Mouse (Mus musculus): ENCODE measurements at regions not wholly inside any gene's neighbourhood (a gene's known extent, or its start where the extent isn't known, plus 50 kb on each side); places are given as distances from the start of the nearest gene placed in this dataset.

DNA sequence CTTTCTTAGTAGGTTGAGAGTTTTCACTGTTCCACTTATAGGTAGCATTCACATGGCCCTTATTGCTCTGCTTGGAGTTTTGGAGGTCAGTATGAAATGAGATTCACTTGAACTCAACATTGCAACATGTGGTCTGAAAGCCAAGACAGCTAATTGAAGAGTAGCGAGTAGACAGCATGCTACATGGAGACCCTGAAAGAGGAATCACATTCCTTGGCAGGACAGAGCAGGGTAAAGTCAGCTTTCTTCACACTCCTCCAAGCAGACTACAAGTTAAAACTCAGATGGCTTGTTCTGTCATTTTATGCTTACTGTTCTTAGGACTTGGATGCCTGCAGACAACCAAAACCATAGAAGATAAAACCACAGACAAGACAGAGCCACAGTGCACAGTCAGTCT, 91.1 kb upstream of the Rnd3 start:
- no peak overlapping the region for H3K4me3 ChIP-seq (ENCODE audit: control insufficient read depth in 1 of 2, insufficient read depth in 1 of 2, low read depth in 2 of 2, low read length in 2 of 2)
- TF ChIP-seq RCOR1 (IDR thresholded peaks at IDR 0.05; ENCODE audit: low read depth, low read length) (no peak), NRF1 (IDR thresholded peaks at IDR 0.05; ENCODE audit: insufficient read depth, low read depth, low read length, poor library complexity, severe bottlenecking) (no peak), MYC (IDR thresholded peaks at IDR 0.05; ENCODE audit: low read depth, low read length) (no peak), MEF2A (IDR thresholded peaks at IDR 0.05; ENCODE audit: extremely low read depth, insufficient replicate concordance, low read depth, low read length, poor library complexity, severe bottlenecking) (no peak), UBTF (IDR thresholded peaks at IDR 0.05; ENCODE audit: borderline replicate concordance, insufficient read depth, low read depth, low read length) (no peak), GABPA (IDR thresholded peaks at IDR 0.05; ENCODE audit: low read depth, low read length) (no peak), ZNF384 (IDR thresholded peaks at IDR 0.05; ENCODE audit: low read depth, low read length) (no peak), MAX (IDR thresholded peaks at IDR 0.05; ENCODE audit: low read length) (no peak), CTCF (IDR thresholded peaks at IDR 0.05 in 2 of 3, conservative IDR thresholded peaks at IDR 0.05 in 1 of 3; ENCODE audit: control insufficient read depth in 1 of 3, insufficient read depth in 1 of 3, low read depth in 2 of 3, low read length in 3 of 3, poor library complexity in 1 of 3, severe bottlenecking in 1 of 3) (no peak), ZMIZ1 (IDR thresholded peaks at IDR 0.05; ENCODE audit: low read depth, low read length) (no peak)
- no peaks in the 10 kb centered on the region for H3K27me3 ChIP-seq (ENCODE audit: control insufficient read depth in 1 of 2, insufficient read depth in 2 of 2, low read length in 2 of 2)
- no peak overlapping the region for H3K27ac ChIP-seq (ENCODE audit: control insufficient read depth, low read depth, low read length)
- H3K9me3 ChIP-seq (replicated peaks; ENCODE audit: insufficient read depth, low read length), result no peaks in the 10 kb centered on the region
- H3K9ac ChIP-seq (ENCODE audit: control insufficient read depth, low read depth, low read length, poor library complexity, severe bottlenecking), result no peak overlapping the region
- no peaks in the 10 kb centered on the region for H3K36me3 ChIP-seq (ENCODE audit: control insufficient read depth in 1 of 2, insufficient read depth in 2 of 2, low read length in 2 of 2)
- no peaks in the 10 kb centered on the region for H3K79me2 ChIP-seq (ENCODE audit: control insufficient read depth, insufficient read depth, low read length, poor library complexity)
- DNase-seq (ENCODE audit: low read depth, low spot score), result no peak
- no peaks in the 10 kb centered on the region for H3K4me1 ChIP-seq (ENCODE audit: control insufficient read depth in 1 of 2, insufficient read depth in 2 of 2, low read length in 2 of 2)

DNA sequence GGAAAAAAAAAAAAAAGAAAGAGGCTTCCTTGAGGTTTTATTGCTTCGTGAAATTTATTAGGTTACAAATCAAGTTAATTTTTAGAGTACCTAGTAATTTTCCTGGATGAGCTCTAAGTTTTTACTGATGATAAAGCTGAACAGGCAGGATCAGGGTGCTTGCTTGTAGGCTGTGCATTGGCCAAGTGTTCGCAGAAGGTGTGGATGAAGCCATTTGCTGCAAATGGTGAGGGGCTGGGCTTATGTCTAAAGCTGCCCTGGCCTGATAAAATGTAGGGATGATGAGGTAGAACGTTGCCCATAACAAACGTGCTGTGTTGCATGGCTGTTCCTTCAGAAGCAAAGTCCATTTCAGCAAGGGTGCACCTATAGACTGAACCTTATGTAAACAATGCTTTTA, 90.1 kb upstream of the Rnd3 start:
- no peaks in the 10 kb centered on the region for H3K36me3 ChIP-seq (ENCODE audit: control insufficient read depth in 1 of 2, insufficient read depth in 2 of 2, low read length in 2 of 2)
- TF ChIP-seq MEF2A (IDR thresholded peaks at IDR 0.05; ENCODE audit: extremely low read depth, insufficient replicate concordance, low read depth, low read length, poor library complexity, severe bottlenecking) (no peak), ZNF384 (IDR thresholded peaks at IDR 0.05; ENCODE audit: low read depth, low read length) (no peak), EP300 (IDR thresholded peaks at IDR 0.05; ENCODE audit: low read depth in 1 of 2, low read length in 2 of 2) (no peak), KAT2A (conservative IDR thresholded peaks at IDR 0.05; ENCODE audit: low read depth, low read length) (no peak), MAZ (IDR thresholded peaks at IDR 0.05; ENCODE audit: low read depth, low read length) (no peak), ZKSCAN1 (IDR thresholded peaks at IDR 0.05; ENCODE audit: low read depth, low read length) (no peak)
- no peak overlapping the region for H3K27ac ChIP-seq (ENCODE audit: control insufficient read depth, low read depth, low read length)
- H3K79me2 ChIP-seq (ENCODE audit: control insufficient read depth, insufficient read depth, low read length, poor library complexity), result no peaks in the 10 kb centered on the region
- H3K9me3 ChIP-seq (replicated peaks; ENCODE audit: insufficient read depth, low read length), result no peaks in the 10 kb centered on the region
- H3K27me3 ChIP-seq (ENCODE audit: control insufficient read depth in 1 of 2, insufficient read depth in 2 of 2, low read length in 2 of 2), result no peaks in the 10 kb centered on the region
- no peak overlapping the region for H3K9ac ChIP-seq (ENCODE audit: control insufficient read depth, low read depth, low read length, poor library complexity, severe bottlenecking)
- no peak for DNase-seq (ENCODE audit: low read depth, low spot score)
- no peak overlapping the region for H3K4me3 ChIP-seq (ENCODE audit: control insufficient read depth in 1 of 2, insufficient read depth in 1 of 2, low read depth in 2 of 2, low read length in 2 of 2)
- H3K4me1 ChIP-seq (ENCODE audit: control insufficient read depth in 1 of 2, insufficient read depth in 2 of 2, low read length in 2 of 2), result no peaks in the 10 kb centered on the region

All from MEL (cell line).